Mouse (Mus musculus) frontal cortex, adult (tissue): ENCODE data around the gene Cars2.
"Not testable (repeated sequence)": the region's sequence is repeated elsewhere in the genome, so short reads cannot be mapped to it uniquely, and the experiment has no call there.

ENCODE experiments used
- ATAC-seq: cut with Nextera tagmentation; 2 replicates; pipeline ENCODE4 v1.9.2; 2017; ENCODE audit warnings: mild to moderate bottlenecking, moderate library complexity, mixed read lengths; ENCODE audit not compliant: low TSS enrichment

Gene Cars2

DNA sequence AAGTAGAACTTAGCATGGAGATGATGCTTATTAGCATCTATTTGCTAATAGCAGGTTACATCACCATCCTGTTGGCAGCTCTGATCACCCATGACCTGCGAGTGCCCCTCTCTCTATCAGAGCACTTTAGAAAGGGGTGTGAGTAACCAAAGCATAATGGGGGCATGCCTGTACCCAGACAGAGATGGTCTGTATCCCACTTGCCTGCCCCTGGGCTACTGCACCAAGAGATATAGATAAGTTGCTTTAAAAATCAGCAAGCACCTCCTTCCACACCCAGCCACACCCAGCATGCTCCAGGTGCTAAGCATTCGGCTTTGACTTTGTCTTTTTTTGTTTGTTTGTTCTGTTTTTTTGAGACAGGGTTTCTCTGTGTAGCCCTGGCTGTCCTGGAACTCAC lies 74.7 kb downstream of the Cars2 start:
- no peak for ATAC-seq

DNA sequence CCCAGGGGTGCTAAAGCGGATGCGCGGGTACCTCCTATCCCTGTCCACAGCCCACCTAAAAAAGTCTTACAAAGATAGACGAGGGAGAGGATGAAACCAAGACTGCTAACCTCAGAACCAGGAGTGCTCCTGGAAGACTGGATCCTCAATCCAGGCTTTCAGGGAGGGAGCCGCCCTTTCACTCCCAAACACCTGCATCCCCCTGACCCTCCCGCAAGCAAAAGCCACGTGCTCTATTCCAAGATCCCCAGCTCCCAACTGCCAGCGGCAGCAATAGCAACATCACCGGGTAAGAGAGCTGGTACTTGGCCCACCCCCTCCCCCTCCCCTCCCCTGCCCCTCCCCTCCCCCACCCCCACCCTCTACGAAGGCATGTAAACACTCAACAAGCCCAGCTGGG lies 75.2 kb downstream of the Cars2 start:
- no peak for ATAC-seq

- ATAC-seq = no peak
These were observed 77.5 kb downstream of the Cars2 start for GRCm38 (mm10) chr8:11473072-11473471.

DNA sequence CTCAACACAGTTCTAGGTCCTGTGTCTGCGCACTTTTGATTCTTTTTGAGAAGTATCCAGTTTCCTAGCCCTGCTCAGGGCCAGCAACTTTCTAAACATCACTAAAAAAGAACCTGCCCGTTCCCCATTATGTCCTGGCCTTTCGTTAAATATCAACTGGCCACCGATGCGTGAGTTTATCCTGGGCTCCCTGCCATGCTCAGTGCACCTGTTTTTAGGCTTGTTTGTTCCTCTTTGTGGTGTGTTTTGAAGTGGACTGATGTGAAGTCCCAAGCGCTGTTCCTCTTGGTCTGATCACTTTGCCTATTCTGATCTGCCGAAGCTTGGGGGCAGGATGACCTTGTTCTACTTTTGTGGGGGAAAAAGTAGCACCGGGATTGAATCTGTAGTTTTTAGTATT lies 79.3 kb downstream of the Cars2 start:
- ATAC-seq = no peak

- no peak for ATAC-seq
These were observed 79.9 kb downstream of the Cars2 start for GRCm38 (mm10) chr8:11470694-11471093.

DNA sequence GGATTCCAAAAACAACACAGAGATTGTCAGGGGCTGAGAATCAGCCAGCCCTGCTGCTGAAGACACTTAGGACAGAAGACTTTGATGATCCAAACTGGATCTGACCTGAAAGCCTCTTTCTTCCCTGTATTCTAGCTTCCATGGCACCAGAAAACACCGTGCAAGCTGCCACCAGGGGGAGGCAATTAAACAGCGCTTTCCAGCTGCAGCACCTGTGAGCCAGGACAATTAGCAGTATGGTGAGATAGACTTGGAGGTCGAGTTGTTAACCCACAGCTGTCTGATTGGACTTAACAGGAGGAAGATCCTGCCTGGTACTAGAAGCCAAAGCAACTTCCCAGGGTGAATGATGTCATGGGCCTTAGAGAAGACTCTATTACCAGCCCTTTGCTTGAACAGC lies 81.5 kb downstream of the Cars2 start:
- ATAC-seq = no peak

DNA sequence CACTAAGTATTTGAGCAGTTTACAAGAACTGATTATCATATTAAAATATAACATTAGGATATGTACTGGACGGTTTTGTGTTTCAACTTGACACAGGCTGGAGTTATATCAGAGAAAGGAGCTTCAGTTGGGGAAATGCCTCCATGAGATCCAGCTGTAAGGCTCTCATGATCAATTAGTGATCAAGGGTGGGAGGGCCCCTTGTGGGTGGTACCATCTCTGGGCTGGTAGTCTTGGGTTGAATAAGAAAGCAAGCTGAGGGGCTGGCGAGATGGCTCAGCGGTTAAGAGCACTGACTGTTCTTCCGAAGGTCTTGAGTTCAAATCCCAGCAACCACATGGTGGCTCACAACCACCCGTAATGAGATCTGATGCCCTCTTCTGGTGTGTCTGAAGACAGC lies 84.1 kb downstream of the Cars2 start:
- ATAC-seq = not testable (repeated sequence)

- no peak for ATAC-seq
These were observed 85.0 kb downstream of the Cars2 start for GRCm38 (mm10) chr8:11465619-11466018.

- no peak for ATAC-seq
These were observed 85.9 kb downstream of the Cars2 start for GRCm38 (mm10) chr8:11464707-11464964.
